Mouse (Mus musculus) lung, embryonic 15.5 days (tissue): ENCODE data around the gene Crtac1. TPM values are rescaled to one million over a fixed set of nuclear protein-coding genes. Genes with fewer than 3 reads are reported as not detected.

Source experiments
- ATAC-seq: fragments of 200-750 bp; cut with Nextera tagmentation; 2 replicates; pipeline ENCODE4 v1.8.0; 2017; ENCODE audit warnings: moderate number of reproducible peaks, borderline replicate concordance; ENCODE audit not compliant: low FRiP score, low TSS enrichment; ENCODE audit errors: extremely low read depth
- H3K27ac ChIP-seq: fragments of 300-500 bp; sonication (generic); 2 replicates; pipeline ENCODE4 v1.5.1; 2015; ENCODE audit warnings: moderate library complexity, mild to moderate bottlenecking, inconsistent platforms
- H3K27me3 ChIP-seq: fragments of 300-500 bp; sonication (generic); 2 replicates; pipeline ENCODE4 v1.6.1; 2015; ENCODE audit warnings: inconsistent platforms
- H3K36me3 ChIP-seq: fragments of 300-500 bp; sonication (generic); 2 replicates; pipeline ENCODE4 v1.6.1; 2015; ENCODE audit warnings: inconsistent platforms
- H3K4me1 ChIP-seq: fragments of 300-500 bp; sonication (generic); 2 replicates; pipeline ENCODE4 v1.6.1; 2015; ENCODE audit warnings: inconsistent platforms
- H3K4me2 ChIP-seq: fragments of 300-500 bp; sonication (generic); 2 replicates; pipeline ENCODE4 v1.6.1; 2015; ENCODE audit warnings: inconsistent platforms, mild to moderate bottlenecking, moderate library complexity
- H3K4me3 ChIP-seq: fragments of 300-500 bp; sonication (generic); 2 replicates; pipeline ENCODE4 v1.5.1; 2015; ENCODE audit warnings: mild to moderate bottlenecking, inconsistent platforms
- H3K9ac ChIP-seq: fragments of 300-500 bp; sonication (generic); 2 replicates; pipeline ENCODE4 v1.6.1; 2015; ENCODE audit warnings: inconsistent platforms
- H3K9me3 ChIP-seq: fragments of 300-500 bp; sonication (generic); 2 replicates; pipeline ENCODE4 v1.6.1; 2016; ENCODE audit warnings: inconsistent platforms
- WGBS: fragments of 180-500 bp; shearing (Covaris S2); methylation state at CpG from one replicate; pipeline ENCODE4 v1.1.7; 2015; 5-methylcytosine and 5-hydroxymethylcytosine counted together
- polyA plus RNA-seq: library from polyadenylated mRNA; unstranded; fragments of >200 nt; fragmentation: Nextera tagmentation; extraction: Ambion mirVana; gene quantifications from 2 replicates; pipeline ENCODE4 v1.2.1, GENCODE M21; 2015

Gene Crtac1
- polyA plus RNA-seq, 1 experiment from 2014 or later = 2.0 TPM

DNA sequence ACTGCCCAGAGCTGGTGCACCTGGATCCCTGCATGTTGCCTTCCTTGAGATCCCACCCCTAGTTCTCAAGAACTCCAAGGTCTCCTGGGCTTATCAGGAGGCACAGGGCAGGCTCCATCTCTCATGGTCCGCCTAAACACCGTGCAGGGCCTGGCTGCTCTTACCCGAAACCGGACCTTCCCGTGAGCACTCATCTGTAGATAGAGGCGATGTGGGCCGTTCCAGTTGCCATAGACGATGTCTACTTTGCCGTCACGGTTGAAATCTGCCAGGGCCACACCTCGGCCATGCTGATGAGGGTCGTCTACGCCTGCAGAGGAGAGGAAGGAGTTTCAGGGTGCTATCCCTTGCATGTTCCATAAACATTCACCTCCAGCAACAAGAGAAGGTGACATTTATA, 127.1 kb downstream of the Crtac1 start:
- H3K27ac ChIP-seq = no peak overlapping the region
- peaks cover 5% of the 10 kb centered on the region; the same call in 1 of the 2 replicates for H3K4me1 ChIP-seq
- no peak for ATAC-seq
- no peaks in the 10 kb centered on the region for H3K36me3 ChIP-seq
- no peak overlapping the region for H3K9ac ChIP-seq
- H3K4me2 ChIP-seq = no peak overlapping the region
- WGBS = 83% methylated on average over 13 of the region's 13 CpGs
- no peak overlapping the region for H3K4me3 ChIP-seq
- H3K27me3 ChIP-seq = no peaks in the 10 kb centered on the region
- no peaks in the 10 kb centered on the region for H3K9me3 ChIP-seq

DNA sequence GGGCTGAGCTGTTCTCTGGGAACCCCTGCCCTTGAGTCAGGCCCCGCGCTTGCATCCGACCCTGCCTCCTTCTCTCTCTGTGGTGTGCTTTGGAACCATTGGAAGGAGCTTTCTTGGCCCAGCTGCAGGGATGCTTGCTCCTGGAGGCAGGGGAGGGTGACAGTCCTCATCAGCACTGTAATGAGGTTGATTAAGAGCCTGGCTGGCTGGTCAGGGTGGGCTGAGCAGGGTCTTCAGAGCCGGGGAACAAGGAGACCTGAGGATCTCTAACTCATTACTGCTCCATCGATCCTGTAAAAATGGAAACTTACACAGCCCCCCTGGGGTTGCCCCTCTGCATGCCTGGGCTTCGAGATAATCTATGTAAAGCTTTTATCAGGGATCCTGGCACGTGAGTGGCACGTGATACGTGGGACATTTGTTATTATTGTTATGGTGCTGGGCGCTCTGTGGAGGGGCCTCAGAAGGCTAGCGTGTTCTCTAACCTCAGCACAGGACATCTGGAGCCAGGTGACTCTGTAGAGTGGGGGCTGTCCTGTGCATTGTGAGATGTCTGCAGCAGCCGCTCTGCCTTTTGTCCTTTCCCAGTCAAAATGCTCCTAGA, 128.3 kb downstream of the Crtac1 start:
- 47% methylated on average over 12 of the region's 12 CpGs for WGBS
- Histone ChIP-seq H3K4me1 (peaks cover 5% of the 10 kb centered on the region; the same call in 1 of the 2 replicates), H3K9ac (no peak overlapping the region), H3K4me2 (no peak overlapping the region), H3K9me3 (no peaks in the 10 kb centered on the region), H3K36me3 (no peaks in the 10 kb centered on the region), H3K27me3 (no peaks in the 10 kb centered on the region), H3K27ac (no peak overlapping the region), H3K4me3 (no peak overlapping the region)
- no peak for ATAC-seq

DNA sequence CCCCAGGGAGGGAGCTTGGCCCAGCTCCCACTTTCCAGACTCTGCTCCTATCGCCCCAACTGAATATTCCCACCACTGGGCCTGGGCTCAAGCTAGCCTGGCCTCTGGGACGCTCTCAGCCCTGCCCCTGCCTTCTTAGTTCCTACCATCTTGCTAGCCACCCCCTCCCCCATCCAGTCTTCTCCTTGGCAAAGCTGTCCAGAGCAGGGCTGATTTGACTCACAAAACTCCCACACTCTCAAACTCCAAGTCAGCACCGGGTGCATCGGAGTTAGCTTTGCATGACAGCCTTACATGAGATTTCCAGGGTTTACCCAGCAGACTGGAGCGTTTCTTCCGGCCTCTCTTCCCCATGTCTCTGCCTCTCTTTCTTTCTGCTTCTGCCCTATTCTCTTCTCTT, 138.4 kb downstream of the Crtac1 start:
- ATAC-seq = no peak
- Histone ChIP-seq H3K9ac (no peak overlapping the region), H3K9me3 (no peaks in the 10 kb centered on the region), H3K4me1 (no peaks in the 10 kb centered on the region), H3K27ac (no peak overlapping the region), H3K36me3 (no peaks in the 10 kb centered on the region), H3K4me2 (no peak overlapping the region), H3K4me3 (no peak overlapping the region), H3K27me3 (no peaks in the 10 kb centered on the region)
- whole genome bisulfite sequencing = 72% methylated on average over 6 of the region's 6 CpGs

DNA sequence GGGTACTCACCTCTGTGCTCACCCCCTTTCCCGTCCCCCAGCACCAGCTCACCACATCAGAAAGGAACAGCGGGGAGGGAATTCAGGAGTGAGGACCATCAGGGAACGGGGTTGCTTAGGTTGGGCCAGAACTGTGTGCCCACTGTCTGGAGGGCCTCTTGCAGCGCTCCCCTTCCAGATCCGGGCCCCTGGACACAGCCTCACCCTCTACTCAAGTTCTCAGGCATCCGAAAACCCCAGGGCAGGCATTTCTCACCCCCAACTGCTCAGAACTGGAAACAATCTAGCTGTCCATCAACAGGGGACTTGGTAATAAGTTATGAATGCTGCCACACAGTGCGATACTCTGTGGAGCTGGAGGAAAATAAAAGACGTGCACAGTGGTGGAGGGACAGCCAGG, 139.5 kb downstream of the Crtac1 start:
- Histone ChIP-seq H3K9ac (no peak overlapping the region), H3K9me3 (no peaks in the 10 kb centered on the region), H3K4me2 (no peak overlapping the region), H3K4me3 (no peak overlapping the region), H3K27me3 (no peaks in the 10 kb centered on the region), H3K4me1 (no peaks in the 10 kb centered on the region), H3K36me3 (no peaks in the 10 kb centered on the region), H3K27ac (no peak overlapping the region)
- no peak for ATAC-seq
- 58% methylated on average over 8 of the region's 8 CpGs for WGBS

DNA sequence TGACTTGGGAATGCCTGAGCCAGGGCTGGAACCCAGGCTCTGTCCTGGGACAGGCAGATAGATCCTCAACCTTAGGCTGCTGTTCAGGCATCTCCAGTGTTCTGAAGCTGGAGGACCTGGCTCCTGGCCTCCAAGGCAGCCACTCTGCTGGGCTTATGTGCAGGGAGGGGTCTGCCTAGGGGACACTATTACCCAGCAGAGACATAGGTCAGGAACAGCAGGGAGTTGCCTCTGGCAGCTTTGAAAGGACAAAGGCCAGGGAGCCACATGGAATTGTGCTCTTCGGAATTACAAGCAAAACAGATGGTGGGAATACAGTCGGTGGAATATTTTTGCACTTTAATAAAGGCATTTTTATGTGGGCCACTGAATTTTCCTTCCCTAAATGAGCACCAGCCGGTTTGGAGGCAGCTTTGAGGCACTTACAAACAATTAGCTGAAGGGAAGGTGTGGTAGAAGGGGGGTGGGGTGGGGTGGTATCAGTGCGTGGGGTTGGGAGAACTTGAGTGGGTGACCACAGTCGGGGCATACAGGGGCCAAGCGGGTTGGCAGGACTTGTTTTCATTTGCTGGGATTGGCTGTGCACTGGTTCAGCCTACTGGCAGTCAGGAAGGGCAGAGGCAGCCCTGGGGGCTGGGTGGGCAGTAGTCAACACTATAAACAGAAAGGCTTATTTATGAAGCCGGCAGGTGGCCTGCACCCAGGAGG, 140.5 kb downstream of the Crtac1 start:
- no peaks in the 10 kb centered on the region for H3K9me3 ChIP-seq
- H3K27ac ChIP-seq = no peak overlapping the region
- no peak for ATAC-seq
- H3K4me3 ChIP-seq = no peak overlapping the region
- H3K36me3 ChIP-seq = no peaks in the 10 kb centered on the region
- no peak overlapping the region for H3K9ac ChIP-seq
- 25% methylated on average over 7 of the region's 7 CpGs for WGBS
- no peaks in the 10 kb centered on the region for H3K4me1 ChIP-seq
- H3K27me3 ChIP-seq = no peaks in the 10 kb centered on the region
- H3K4me2 ChIP-seq = no peak overlapping the region

DNA sequence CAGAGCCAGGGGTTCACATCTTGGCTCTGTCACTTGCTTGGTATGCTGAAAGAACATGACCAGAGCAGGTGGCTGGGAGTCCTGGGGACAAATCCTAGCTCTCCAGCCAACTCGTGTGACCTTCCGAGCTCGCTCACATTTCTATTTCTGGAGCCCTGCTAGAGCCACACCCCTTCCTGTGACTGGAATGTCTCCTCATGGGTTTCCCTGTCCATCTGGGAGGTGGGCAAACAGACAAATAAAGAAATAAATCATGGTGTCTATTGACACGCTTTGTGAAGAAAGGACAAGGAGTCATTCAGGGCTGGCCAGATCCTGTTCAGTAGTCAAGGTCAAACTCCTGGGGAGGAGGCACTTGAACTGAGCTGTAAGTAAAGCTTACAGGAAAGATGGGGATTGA, 143.2 kb downstream of the Crtac1 start:
- Histone ChIP-seq H3K27me3 (no peaks in the 10 kb centered on the region), H3K9me3 (no peaks in the 10 kb centered on the region), H3K4me2 (no peak overlapping the region), H3K4me3 (no peak overlapping the region), H3K36me3 (no peaks in the 10 kb centered on the region), H3K4me1 (no peaks in the 10 kb centered on the region), H3K9ac (no peak overlapping the region), H3K27ac (no peak overlapping the region)
- no peak for ATAC-seq
- 48% methylated on average over 4 of the region's 4 CpGs for WGBS

DNA sequence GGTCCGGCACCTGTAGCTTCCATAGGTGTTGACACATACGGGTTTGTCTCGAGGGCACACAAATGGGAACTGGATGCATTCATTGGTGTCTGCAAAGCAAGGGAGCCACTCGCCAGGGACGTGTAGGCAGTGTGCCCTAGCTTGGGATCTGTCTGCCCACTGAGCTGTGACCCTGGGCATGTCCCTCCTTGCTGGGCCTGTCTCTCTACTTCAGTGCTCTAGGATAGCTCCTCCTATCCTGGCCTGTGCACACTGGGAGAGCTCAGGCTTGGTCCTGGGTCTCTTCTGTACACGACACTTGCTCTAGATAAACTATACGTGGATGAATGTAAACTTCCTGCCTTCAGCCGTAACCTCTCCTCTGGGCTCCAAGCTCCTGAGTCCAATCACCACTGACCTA, 147.4 kb downstream of the Crtac1 start:
- no peak for ATAC-seq
- WGBS = 54% methylated on average over 8 of the region's 8 CpGs
- H3K36me3 ChIP-seq = no peaks in the 10 kb centered on the region
- no peak overlapping the region for H3K4me2 ChIP-seq
- H3K27ac ChIP-seq = no peak overlapping the region
- no peaks in the 10 kb centered on the region for H3K27me3 ChIP-seq
- no peaks in the 10 kb centered on the region for H3K9me3 ChIP-seq
- no peak overlapping the region for H3K4me3 ChIP-seq
- no peaks in the 10 kb centered on the region for H3K4me1 ChIP-seq
- H3K9ac ChIP-seq = no peak overlapping the region

DNA sequence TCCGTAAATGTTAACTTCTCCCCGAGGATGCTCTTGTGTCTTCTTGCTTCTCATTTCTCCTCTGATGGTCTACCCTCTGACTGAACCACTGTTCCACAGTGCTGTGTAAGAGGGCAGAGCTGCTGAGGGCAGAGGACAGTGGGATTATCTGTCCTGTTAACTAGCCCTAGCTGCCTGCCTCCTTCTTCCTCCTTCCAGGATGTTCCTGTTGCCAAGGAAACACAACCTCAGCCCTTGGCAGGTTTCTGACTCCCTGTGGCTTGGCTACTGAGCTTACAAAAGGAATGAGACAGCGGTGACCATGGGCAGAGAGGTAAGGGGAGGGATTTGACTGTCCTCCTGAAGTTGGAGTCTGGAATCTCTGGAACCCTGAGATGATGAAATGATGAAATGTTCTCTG, 152.0 kb downstream of the Crtac1 start:
- Histone ChIP-seq H3K4me3 (no peak overlapping the region), H3K4me1 (no peaks in the 10 kb centered on the region), H3K27me3 (no peaks in the 10 kb centered on the region), H3K9me3 (no peaks in the 10 kb centered on the region), H3K4me2 (no peak overlapping the region), H3K27ac (no peak overlapping the region), H3K36me3 (no peaks in the 10 kb centered on the region), H3K9ac (no peak overlapping the region)
- 58% methylated on average over 3 of the region's 3 CpGs for WGBS
- no peak for ATAC-seq

DNA sequence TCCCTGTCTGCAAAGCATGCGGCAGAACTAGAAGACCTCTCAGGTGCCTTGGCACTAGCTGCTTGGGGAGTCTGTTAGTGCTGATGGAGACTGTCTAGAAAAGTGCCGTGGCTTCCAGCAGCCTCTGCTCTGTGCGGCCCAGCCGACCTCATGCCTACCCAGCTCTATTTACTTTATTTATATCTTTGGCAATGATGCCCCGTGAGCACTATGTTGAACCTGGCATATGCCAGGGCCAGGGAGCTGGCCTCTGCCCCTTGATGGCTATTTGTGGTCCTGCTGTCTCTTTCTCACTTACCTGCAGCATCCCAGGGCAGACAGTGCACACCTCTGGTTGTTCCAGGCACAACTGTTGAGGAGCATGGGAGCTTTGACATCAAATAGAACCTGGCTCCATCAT, 153.1 kb downstream of the Crtac1 start:
- no peaks in the 10 kb centered on the region for H3K4me1 ChIP-seq
- H3K4me2 ChIP-seq = no peak overlapping the region
- H3K27me3 ChIP-seq = no peaks in the 10 kb centered on the region
- no peak overlapping the region for H3K27ac ChIP-seq
- 67% methylated on average over 5 of the region's 5 CpGs for WGBS
- no peaks in the 10 kb centered on the region for H3K9me3 ChIP-seq
- no peak overlapping the region for H3K9ac ChIP-seq
- ATAC-seq = no peak
- H3K4me3 ChIP-seq = no peak overlapping the region
- H3K36me3 ChIP-seq = no peaks in the 10 kb centered on the region

DNA sequence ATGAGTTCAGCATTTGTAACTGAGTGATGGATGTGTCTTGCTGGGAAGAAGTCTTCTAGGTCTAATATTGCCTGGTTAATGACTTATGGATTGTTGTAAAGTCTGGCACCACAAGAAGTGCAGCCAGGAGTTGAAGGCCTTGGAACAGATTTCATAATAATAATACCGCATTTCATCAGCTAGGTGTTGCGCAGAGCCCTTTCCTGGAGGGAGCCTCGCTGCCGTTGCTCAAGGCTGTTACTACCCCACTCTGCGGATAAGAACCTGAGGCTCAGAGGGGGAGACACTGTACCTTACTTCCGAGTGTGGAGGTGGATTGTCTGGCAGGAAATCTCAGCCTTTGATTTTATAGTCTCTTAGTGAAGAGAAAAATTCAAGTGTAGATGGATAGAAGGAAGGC, 154.3 kb downstream of the Crtac1 start:
- WGBS = 85% methylated on average over 6 of the region's 6 CpGs
- H3K36me3 ChIP-seq = no peaks in the 10 kb centered on the region

DNA sequence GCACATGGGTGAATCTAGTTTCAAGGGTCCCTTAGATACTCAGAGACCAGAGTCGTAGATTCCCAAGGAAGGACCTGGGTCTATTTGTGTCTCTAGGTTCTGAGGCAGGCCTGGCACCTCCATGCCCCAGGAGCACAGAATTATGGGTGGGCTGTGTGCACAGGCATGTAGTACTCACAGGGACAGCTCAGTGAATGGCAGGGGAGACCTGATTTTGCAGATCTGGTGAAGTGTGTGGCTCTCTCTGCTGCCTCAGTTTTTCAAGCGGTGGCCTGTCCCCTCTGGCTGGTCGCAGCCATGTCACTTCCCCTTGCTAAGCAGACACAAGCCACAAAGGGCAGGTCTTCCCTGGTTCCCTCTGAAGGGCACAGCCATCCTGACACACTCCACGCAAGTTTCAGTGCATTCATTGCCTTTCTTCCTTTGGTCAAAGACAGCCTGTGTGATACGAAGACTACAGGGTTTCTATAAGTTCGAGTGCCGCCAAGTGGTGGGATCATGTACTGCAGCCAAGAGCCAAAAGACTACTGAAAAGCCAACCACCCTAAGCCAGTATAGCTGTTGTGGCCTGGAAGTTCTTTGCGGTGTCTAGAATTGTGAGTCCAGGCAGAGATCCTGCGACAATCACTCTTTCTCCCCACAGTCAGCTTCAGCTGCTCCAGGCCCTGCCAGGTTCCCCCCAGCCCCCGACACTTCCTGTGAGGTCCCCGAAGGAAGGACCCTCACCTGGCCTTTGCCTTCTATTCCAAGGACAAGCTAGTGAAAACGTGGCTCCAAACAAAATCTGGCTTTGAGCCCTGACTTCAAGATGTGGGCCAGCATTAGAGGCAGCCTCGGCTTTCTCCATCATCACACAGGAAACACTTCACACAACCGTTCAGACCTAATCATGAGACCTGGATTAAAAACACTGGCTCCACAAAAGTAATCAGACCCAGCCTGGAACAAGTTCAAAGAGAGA, 159.3 kb downstream of the Crtac1 start:
- Histone ChIP-seq H3K27ac (no peak overlapping the region), H3K4me3 (no peak overlapping the region), H3K9me3 (no peaks in the 10 kb centered on the region), H3K9ac (no peak overlapping the region), H3K27me3 (0 out of 2 replicates have a peak, but pooled peaks cover 4% of the 10 kb centered on the region), H3K4me2 (no peak overlapping the region), H3K36me3 (no peaks in the 10 kb centered on the region), H3K4me1 (no peaks in the 10 kb centered on the region)
- WGBS = 36% methylated on average over 14 of the region's 14 CpGs
- no peak for ATAC-seq

More for the DNA sequence above, 154.3 kb downstream of the Crtac1 start:
- no peak overlapping the region for H3K4me3 ChIP-seq
- no peaks in the 10 kb centered on the region for H3K9me3 ChIP-seq
- no peak overlapping the region for H3K4me2 ChIP-seq
- H3K9ac ChIP-seq = no peak overlapping the region
- H3K4me1 ChIP-seq = no peaks in the 10 kb centered on the region
- no peak for ATAC-seq
- H3K27me3 ChIP-seq = no peaks in the 10 kb centered on the region
- no peak overlapping the region for H3K27ac ChIP-seq

DNA sequence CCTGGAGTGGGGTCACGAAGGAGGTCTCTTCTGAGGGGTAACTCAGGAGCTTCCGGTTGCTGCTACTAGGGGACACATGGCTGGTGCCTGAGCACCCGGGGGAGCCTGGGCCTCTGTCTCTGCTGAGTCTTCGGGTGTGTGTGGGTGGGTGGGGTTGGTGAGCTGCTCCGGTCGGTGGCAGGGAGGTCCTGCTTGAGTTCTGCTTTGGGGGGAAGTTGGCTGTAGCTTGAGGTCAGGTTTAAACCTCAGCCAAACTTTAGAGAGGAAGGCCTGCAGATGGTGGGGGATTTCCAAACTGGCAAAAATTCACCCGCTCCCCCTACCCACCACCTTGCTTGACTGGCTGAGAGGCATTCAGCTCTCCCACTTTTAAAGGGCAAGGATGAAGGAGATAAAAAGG, 160.4 kb downstream of the Crtac1 start:
- Histone ChIP-seq H3K9ac (no peak overlapping the region), H3K4me2 (no peak overlapping the region), H3K36me3 (no peaks in the 10 kb centered on the region), H3K9me3 (no peaks in the 10 kb centered on the region), H3K27me3 (0 out of 2 replicates have a peak, but pooled peaks cover 4% of the 10 kb centered on the region), H3K27ac (no peak overlapping the region), H3K4me1 (no peaks in the 10 kb centered on the region), H3K4me3 (no peak overlapping the region)
- 69% methylated on average over 7 of the region's 7 CpGs for WGBS
- ATAC-seq = no peak
